In genomic region chr10:7871381-7872020, GRCm38 (mm10) we compare ENCODE assay signal across 11 mouse cellular contexts. TPM values are rescaled to one million over a fixed set of nuclear protein-coding genes. Genes with fewer than 3 reads are reported as not detected.
"Had no signal": no experiment of that assay in that cellular context is flagged by ENCODE, and none has a peak within 500 bp of the region (broad histone marks: within the 10 kb centered on the region; RNA-seq: fewer than 3 reads in every experiment).

No protein-coding gene starts in this region.

- DNase-seq: lung, adult 2 months; right cerebral cortex, postnatal 25 days had no signal

- H3K27ac ChIP-seq: left cerebral cortex, adult 2 months; limb, embryonic 12.5 days; liver, embryonic 15.5 days; macrophage; midbrain, embryonic 12.5 days; neural tube, embryonic 15.5 days had no signal

- H3K4me3 ChIP-seq: left cerebral cortex, adult 2 months; limb, embryonic 12.5 days; liver, embryonic 15.5 days; megakaryocyte, embryonic 14.5 days; midbrain, embryonic 12.5 days; myocyte; neural tube, embryonic 15.5 days had no signal

- H3K9me3 ChIP-seq: limb, embryonic 12.5 days; liver, embryonic 15.5 days; megakaryocyte, embryonic 14.5 days; midbrain, embryonic 12.5 days; neural tube, embryonic 15.5 days had no signal

- H3K36me3 ChIP-seq: limb, embryonic 12.5 days; liver, embryonic 15.5 days; midbrain, embryonic 12.5 days; neural tube, embryonic 15.5 days had no signal

- ATAC-seq: lung, postnatal 0 days had no signal

- H3K4me1 ChIP-seq: liver, embryonic 15.5 days had no signal

RNA-seq across cellular contexts. Expression of gene Zc3h12d, which starts 39.2 kb away (rescaled TPM):
- polyA plus RNA-seq: myocyte had no signal
